Mouse (Mus musculus): ENCODE data around the gene B3gnt2. TPM values are rescaled to one million over a fixed set of nuclear protein-coding genes. Genes with fewer than 3 reads are reported as not detected.
"Not testable (repeated sequence)": the region's sequence is repeated elsewhere in the genome, so short reads cannot be mapped to it uniquely, and the experiment has no call there.

B3gnt2 gene
- polyA plus RNA-seq, 1 experiment from 2014 or later: 2.7 TPM

DNA sequence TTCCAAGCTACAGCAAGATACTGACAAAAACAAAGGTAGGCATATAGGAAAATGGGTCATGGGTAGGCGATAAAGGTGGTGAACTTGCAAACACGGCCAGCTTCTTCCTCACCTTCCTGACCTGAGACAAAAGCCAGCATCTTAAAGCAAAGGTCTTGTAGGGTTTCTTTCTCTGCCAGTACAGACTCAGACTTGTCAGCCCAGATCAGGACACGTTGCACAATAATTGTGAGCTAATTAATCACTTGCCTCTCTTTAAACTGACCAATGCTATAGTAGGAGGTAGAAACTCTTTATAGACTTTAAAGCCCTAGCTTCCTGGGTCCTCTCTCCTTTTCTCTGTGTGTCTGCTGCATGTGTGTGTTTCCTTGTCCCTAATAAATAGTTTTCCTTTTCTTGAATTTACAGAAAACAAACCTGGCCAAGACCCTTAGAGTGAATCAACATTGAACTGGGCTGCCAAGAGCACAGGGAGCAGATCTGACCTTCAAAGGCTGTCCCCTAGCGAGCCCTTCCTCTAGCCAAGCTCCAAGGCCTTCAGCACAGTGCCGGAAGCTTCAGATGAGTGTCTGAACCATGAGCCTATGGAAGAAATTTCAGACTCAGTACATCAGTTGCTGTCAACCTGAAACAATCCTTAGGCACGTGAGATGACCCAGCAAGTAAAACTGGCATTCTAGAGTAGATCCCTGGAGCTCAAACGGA is 124.1 kb downstream of the B3gnt2 start:
- Histone ChIP-seq H3K4me1 (ENCODE audit: control insufficient read depth, insufficient read depth, low read length) (no peaks in the 10 kb centered on the region), H3K27ac (replicated peaks; ENCODE audit: low read depth, low read length) (no peak overlapping the region), H3K4me3 (ENCODE audit: low read depth, low read length) (no peak overlapping the region), H3K4me2 (ENCODE audit: low read depth, low read length) (no peak overlapping the region), H3K9ac (replicated peaks; ENCODE audit: low read length) (no peak overlapping the region), H3K36me3 (replicated peaks; ENCODE audit: control insufficient read depth, insufficient read depth, low read depth, low read length) (no peaks in the 10 kb centered on the region), H3K9me3 (replicated peaks; ENCODE audit: control insufficient read depth, low read length) (no peaks in the 10 kb centered on the region), H3K27me3 (ENCODE audit: control insufficient read depth, insufficient read depth, low read length) (no peaks in the 10 kb centered on the region)
- DNase-seq (ENCODE audit: low spot score) (no peak), ATAC-seq (replicated peaks; ENCODE audit: insufficient number of reproducible peaks, low FRiP score, low TSS enrichment, low read depth) (no peak)
- 82% methylated on average over 7 of the region's 7 CpGs for WGBS

DNA sequence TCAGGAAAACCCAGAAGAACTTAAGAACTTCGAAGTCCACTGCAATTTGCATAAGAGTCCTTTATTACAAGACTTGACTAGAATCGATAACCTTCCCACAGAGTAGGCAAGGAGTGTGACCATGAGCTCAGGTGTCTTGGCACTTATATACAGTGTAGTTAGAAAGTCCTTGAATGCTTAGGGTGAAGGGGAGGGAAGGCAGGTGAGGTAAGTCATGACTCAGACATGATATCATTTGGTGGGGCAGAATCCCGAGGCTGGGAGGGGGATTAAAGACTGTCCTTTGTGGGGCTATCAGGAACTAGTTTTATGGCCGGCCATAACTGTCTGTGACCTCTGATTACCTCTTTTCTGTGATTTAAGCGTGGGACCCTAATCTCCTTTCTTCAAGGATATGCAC is 125.6 kb downstream of the B3gnt2 start:
- H3K36me3 ChIP-seq (replicated peaks; ENCODE audit: control insufficient read depth, insufficient read depth, low read depth, low read length); H3K9ac ChIP-seq (replicated peaks; ENCODE audit: low read length); H3K4me1 ChIP-seq (ENCODE audit: control insufficient read depth, insufficient read depth, low read length); H3K4me3 ChIP-seq (ENCODE audit: low read depth, low read length); ATAC-seq (replicated peaks; ENCODE audit: insufficient number of reproducible peaks, low FRiP score, low TSS enrichment, low read depth); H3K4me2 ChIP-seq (ENCODE audit: low read depth, low read length); DNase-seq (ENCODE audit: low spot score); H3K9me3 ChIP-seq (replicated peaks; ENCODE audit: control insufficient read depth, low read length); H3K27ac ChIP-seq (replicated peaks; ENCODE audit: low read depth, low read length); H3K27me3 ChIP-seq (ENCODE audit: control insufficient read depth, insufficient read depth, low read length): not testable (repeated sequence)
- 86% methylated on average over 5 of the region's 5 CpGs for WGBS

DNA sequence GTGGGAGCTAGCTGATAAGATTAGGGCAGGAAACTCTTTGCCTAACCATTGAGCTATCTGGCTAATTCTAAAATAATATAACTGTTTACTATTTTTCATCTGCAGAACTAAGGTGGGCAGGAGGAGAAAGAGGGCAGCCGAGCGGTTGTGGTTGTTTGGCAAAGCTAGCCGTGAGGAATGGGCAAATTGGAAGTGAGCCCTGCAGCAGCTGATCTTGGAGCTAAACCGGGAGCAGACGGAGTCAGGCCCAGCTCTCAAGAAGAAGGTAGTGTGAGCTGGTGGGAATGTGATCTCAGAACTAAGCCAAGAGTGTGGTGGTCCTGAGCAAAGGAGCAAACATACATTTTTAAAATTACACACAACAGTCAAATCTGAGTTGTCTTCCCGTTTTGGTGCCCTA is 126.8 kb downstream of the B3gnt2 start:
- Histone ChIP-seq H3K36me3 (replicated peaks; ENCODE audit: control insufficient read depth, insufficient read depth, low read depth, low read length) (no peaks in the 10 kb centered on the region), H3K27ac (replicated peaks; ENCODE audit: low read depth, low read length) (no peak overlapping the region), H3K4me3 (ENCODE audit: low read depth, low read length) (no peak overlapping the region), H3K27me3 (ENCODE audit: control insufficient read depth, insufficient read depth, low read length) (no peaks in the 10 kb centered on the region), H3K4me1 (ENCODE audit: control insufficient read depth, insufficient read depth, low read length) (no peaks in the 10 kb centered on the region), H3K9me3 (replicated peaks; ENCODE audit: control insufficient read depth, low read length) (no peaks in the 10 kb centered on the region), H3K4me2 (ENCODE audit: low read depth, low read length) (no peak overlapping the region), H3K9ac (replicated peaks; ENCODE audit: low read length) (no peak overlapping the region)
- 88% methylated on average over 6 of the region's 6 CpGs for WGBS
- no peak for DNase-seq (ENCODE audit: low spot score)
- no peak for ATAC-seq (replicated peaks; ENCODE audit: insufficient number of reproducible peaks, low FRiP score, low TSS enrichment, low read depth)

DNA sequence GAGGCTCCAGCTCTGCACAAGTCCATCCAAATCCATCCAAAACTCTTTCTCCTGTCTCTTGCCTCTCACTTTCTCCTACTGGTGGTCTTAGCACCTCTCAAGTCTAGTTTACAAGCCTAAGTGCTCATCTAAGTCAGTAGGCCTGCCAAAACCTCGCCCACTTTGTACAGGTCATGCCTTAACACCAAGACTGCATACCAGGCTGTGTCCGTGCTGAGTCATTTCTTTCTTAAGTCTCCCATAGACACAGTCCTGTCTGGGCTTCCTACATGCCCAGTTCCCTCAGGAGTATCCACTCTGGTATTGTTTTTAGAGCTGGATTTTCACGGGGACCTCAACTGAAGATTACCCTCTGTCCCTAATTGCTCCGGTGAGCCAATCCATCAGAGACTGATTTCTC is 127.9 kb downstream of the B3gnt2 start:
- DNase-seq (ENCODE audit: low spot score) (no peak), ATAC-seq (replicated peaks; ENCODE audit: insufficient number of reproducible peaks, low FRiP score, low TSS enrichment, low read depth) (no peak)
- no peaks in the 10 kb centered on the region for H3K4me1 ChIP-seq (ENCODE audit: control insufficient read depth, insufficient read depth, low read length)
- no peak overlapping the region for H3K27ac ChIP-seq (replicated peaks; ENCODE audit: low read depth, low read length)
- no peaks in the 10 kb centered on the region for H3K27me3 ChIP-seq (ENCODE audit: control insufficient read depth, insufficient read depth, low read length)
- WGBS: 80% methylated on average over 4 of the region's 4 CpGs
- no peak overlapping the region for H3K4me3 ChIP-seq (ENCODE audit: low read depth, low read length)
- H3K4me2 ChIP-seq (ENCODE audit: low read depth, low read length): no peak overlapping the region
- H3K36me3 ChIP-seq (replicated peaks; ENCODE audit: control insufficient read depth, insufficient read depth, low read depth, low read length): no peaks in the 10 kb centered on the region
- no peaks in the 10 kb centered on the region for H3K9me3 ChIP-seq (replicated peaks; ENCODE audit: control insufficient read depth, low read length)
- no peak overlapping the region for H3K9ac ChIP-seq (replicated peaks; ENCODE audit: low read length)

DNA sequence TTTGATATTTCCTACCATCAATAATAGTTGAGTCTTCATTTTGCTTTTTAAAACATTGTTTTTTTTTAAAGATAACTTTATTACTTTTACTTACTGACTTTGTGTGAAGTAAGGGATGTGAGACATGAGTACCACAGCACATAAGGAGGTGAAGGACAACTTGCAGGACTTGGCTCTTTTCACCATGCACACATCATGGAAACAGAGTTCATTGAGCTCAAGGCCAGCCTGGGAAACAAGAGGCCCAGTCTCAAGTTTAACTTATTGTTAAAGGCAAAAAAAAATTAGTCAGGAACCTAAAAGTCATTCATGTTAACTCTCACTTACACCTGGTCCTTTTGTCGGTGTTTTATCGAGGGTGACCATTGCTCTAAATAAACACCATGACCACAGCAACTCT is 137.7 kb downstream of the B3gnt2 start:
- no peaks in the 10 kb centered on the region for H3K9me3 ChIP-seq (replicated peaks; ENCODE audit: control insufficient read depth, low read length)
- H3K27ac ChIP-seq (replicated peaks; ENCODE audit: low read depth, low read length): no peak overlapping the region
- DNase-seq (ENCODE audit: low spot score) (no peak), ATAC-seq (replicated peaks; ENCODE audit: insufficient number of reproducible peaks, low FRiP score, low TSS enrichment, low read depth) (no peak)
- H3K27me3 ChIP-seq (ENCODE audit: control insufficient read depth, insufficient read depth, low read length): no peaks in the 10 kb centered on the region
- WGBS: 87% methylated on average over 2 of the region's 2 CpGs
- no peak overlapping the region for H3K9ac ChIP-seq (replicated peaks; ENCODE audit: low read length)
- H3K4me1 ChIP-seq (ENCODE audit: control insufficient read depth, insufficient read depth, low read length): no peaks in the 10 kb centered on the region
- no peak overlapping the region for H3K4me3 ChIP-seq (ENCODE audit: low read depth, low read length)
- no peak overlapping the region for H3K4me2 ChIP-seq (ENCODE audit: low read depth, low read length)
- H3K36me3 ChIP-seq (replicated peaks; ENCODE audit: control insufficient read depth, insufficient read depth, low read depth, low read length): no peaks in the 10 kb centered on the region

DNA sequence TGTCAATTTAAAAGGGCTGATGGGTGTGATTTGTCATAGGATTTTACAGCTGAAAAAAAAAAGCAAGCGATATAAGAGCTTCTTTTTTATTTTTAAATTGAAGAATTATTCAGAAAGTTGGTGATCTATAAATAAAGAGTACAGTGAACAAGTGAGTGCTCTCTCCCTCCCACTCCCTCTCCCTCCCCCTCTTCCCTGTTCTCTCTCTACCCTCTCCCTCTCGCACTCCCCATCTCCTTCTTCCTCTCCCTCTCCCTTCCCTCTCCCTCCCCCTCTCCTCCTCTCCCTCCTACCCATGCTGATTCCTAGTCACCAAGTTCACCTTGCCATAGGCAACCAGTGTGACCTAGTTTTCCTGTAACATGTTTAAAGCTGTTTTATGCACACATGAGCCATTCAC is 140.7 kb downstream of the B3gnt2 start:
- WGBS: 58% methylated on average over 2 of the region's 2 CpGs
- Histone ChIP-seq H3K4me1 (ENCODE audit: control insufficient read depth, insufficient read depth, low read length) (no peaks in the 10 kb centered on the region), H3K4me2 (ENCODE audit: low read depth, low read length) (no peak overlapping the region), H3K9ac (replicated peaks; ENCODE audit: low read length) (no peak overlapping the region), H3K36me3 (replicated peaks; ENCODE audit: control insufficient read depth, insufficient read depth, low read depth, low read length) (no peaks in the 10 kb centered on the region), H3K27ac (replicated peaks; ENCODE audit: low read depth, low read length) (no peak overlapping the region), H3K4me3 (ENCODE audit: low read depth, low read length) (no peak overlapping the region), H3K27me3 (ENCODE audit: control insufficient read depth, insufficient read depth, low read length) (no peaks in the 10 kb centered on the region), H3K9me3 (replicated peaks; ENCODE audit: control insufficient read depth, low read length) (no peaks in the 10 kb centered on the region)
- ATAC-seq (replicated peaks; ENCODE audit: insufficient number of reproducible peaks, low FRiP score, low TSS enrichment, low read depth) (no peak), DNase-seq (ENCODE audit: low spot score) (no peak)

DNA sequence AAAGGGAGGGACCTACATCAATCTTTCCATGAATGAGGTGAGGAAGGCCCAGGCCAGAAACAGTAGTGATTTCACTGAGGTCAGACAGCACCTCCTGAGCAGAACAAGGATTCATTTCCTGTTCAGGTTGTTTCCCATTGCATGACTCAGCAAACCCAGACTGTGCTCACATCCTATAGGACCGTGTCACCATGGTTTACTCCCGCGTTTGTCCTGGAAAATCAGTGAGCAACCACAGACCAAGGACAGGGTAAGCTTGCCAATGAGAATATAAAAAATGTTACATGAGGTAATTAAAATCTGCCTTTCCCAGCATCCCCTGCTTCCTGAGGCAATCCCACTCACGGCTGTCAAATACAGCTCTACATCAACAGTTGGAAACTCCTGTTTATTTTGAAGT is 141.2 kb downstream of the B3gnt2 start:
- no peaks in the 10 kb centered on the region for H3K4me1 ChIP-seq (ENCODE audit: control insufficient read depth, insufficient read depth, low read length)

DNA sequence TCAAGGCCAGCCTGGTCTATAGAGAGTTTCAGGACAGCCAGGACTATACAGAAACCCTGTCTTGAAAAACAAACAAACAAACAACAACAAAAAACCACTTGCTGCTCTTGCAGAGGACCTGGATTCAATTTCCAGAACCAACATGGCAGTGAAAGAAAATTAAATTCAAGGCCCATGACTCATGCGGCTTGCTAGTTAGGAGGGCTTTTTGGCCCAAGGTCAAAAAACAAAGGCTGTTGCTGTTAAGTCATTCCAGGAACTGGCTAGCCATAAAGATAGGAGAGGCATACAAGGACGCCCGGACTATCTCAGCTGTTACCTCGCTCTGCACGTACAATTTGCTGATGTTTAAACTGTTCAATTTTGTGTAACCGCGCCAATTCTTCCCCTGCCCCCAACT is 142.7 kb downstream of the B3gnt2 start:
- DNase-seq (ENCODE audit: low spot score) (no peak), ATAC-seq (replicated peaks; ENCODE audit: insufficient number of reproducible peaks, low FRiP score, low TSS enrichment, low read depth) (no peak)
- H3K27me3 ChIP-seq (ENCODE audit: control insufficient read depth, insufficient read depth, low read length): no peaks in the 10 kb centered on the region
- 94% methylated on average over 7 of the region's 7 CpGs for WGBS
- H3K4me2 ChIP-seq (ENCODE audit: low read depth, low read length): no peak overlapping the region
- no peak overlapping the region for H3K4me3 ChIP-seq (ENCODE audit: low read depth, low read length)
- H3K9ac ChIP-seq (replicated peaks; ENCODE audit: low read length): no peak overlapping the region
- H3K4me1 ChIP-seq (ENCODE audit: control insufficient read depth, insufficient read depth, low read length): no peaks in the 10 kb centered on the region
- no peaks in the 10 kb centered on the region for H3K9me3 ChIP-seq (replicated peaks; ENCODE audit: control insufficient read depth, low read length)
- H3K36me3 ChIP-seq (replicated peaks; ENCODE audit: control insufficient read depth, insufficient read depth, low read depth, low read length): no peaks in the 10 kb centered on the region
- no peak overlapping the region for H3K27ac ChIP-seq (replicated peaks; ENCODE audit: low read depth, low read length)

More for the DNA sequence above, 141.2 kb downstream of the B3gnt2 start:
- no peak overlapping the region for H3K4me3 ChIP-seq (ENCODE audit: low read depth, low read length)
- H3K4me2 ChIP-seq (ENCODE audit: low read depth, low read length): no peak overlapping the region
- H3K36me3 ChIP-seq (replicated peaks; ENCODE audit: control insufficient read depth, insufficient read depth, low read depth, low read length): no peaks in the 10 kb centered on the region
- no peaks in the 10 kb centered on the region for H3K27me3 ChIP-seq (ENCODE audit: control insufficient read depth, insufficient read depth, low read length)
- H3K9ac ChIP-seq (replicated peaks; ENCODE audit: low read length): no peak overlapping the region
- WGBS: 71% methylated on average over 4 of the region's 4 CpGs
- DNase-seq (ENCODE audit: low spot score): no peak
- ATAC-seq (replicated peaks; ENCODE audit: insufficient number of reproducible peaks, low FRiP score, low TSS enrichment, low read depth): no peak
- no peak overlapping the region for H3K27ac ChIP-seq (replicated peaks; ENCODE audit: low read depth, low read length)
- H3K9me3 ChIP-seq (replicated peaks; ENCODE audit: control insufficient read depth, low read length): no peaks in the 10 kb centered on the region

Data from embryonic facial prominence, embryonic 11.5 days (tissue).